Mouse (Mus musculus) cerebellum, adult 2 months (tissue): ENCODE results near the gene Pacs2.

Source experiments
- CTCF ChIP-seq: fragments of 200-500 bp; IDR thresholded peaks from 2 replicates; pipeline ENCODE4 v1.5.1; 2011; ENCODE audit warnings: low read depth, mild to moderate bottlenecking, control low read depth, low read length, moderate library complexity, borderline replicate concordance; ENCODE audit not compliant: insufficient read depth
- POLR2A ChIP-seq: fragments of 200-500 bp; IDR thresholded peaks from 2 replicates; pipeline ENCODE4 v1.6.1; 2011; ENCODE audit warnings: low read length, control low read depth, borderline replicate concordance; ENCODE audit not compliant: insufficient read depth

DNA sequence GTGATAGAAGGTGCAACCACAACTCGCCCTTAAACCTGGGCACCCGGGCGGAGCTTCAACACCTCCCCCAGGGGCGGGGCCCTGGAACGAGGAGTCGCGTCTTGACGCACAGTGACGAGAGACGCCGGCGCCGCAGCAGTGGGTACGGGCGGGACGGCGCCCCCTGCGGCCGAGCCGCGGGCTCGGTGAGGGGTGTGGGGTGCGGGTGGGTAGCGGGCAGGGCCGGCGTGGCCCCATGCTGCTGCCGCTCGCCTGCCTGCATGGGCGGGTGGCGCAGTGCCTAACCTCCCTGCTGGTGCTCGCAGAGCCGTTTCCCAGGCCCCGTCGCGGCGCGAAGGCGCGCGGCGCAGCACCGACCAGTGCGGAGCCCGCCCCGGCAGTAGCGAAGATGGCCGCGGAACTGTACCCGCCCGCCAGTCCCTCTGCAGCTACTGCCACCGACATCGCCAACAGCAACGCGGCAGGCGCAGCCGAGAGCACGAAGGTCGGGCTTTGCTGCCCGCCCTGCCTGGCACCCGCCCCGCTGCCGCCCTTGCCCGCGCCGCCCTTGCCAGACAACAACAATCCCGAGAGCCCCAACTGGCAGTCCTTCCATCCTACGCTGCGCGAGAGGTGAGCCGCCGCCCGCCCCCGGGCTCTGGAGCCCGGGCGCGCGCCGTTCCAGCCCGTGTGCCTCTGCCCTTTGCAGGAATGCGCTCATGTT is 37.8 kb upstream of the Pacs2 start, which contains the start of gene Btbd6:
- TF ChIP-seq CTCF (peak; percentile 51), POLR2A (peak; percentile 87)
